Mouse (Mus musculus): Measurements from ENCODE around the gene Prdx6b. TPM values are rescaled to one million over a fixed set of nuclear protein-coding genes. Genes with fewer than 3 reads are reported as not detected.

Gene Prdx6b
- not detected for total RNA-seq (2021)
- long read RNA-seq, experiment 1 = 0 reads
- long read RNA-seq, experiment 2 = 0 reads

- DNase-seq = no peak
These were observed at the start of gene Prdx6b for GRCm38 (mm10) chr2:80292172-80292571. Prdx6b (plus strand) TSS chr2:80292472.

- DNase-seq = no peak
These were observed 44.8 kb upstream of the Prdx6b start for GRCm38 (mm10) chr2:80247466-80247865.

- no peak for DNase-seq
These were observed 44.4 kb upstream of the Prdx6b start for GRCm38 (mm10) chr2:80247868-80248267.

GRCm38 (mm10) chr2:80259888-80260672 lies 32.2 kb upstream of the Prdx6b start:
- no peak for DNase-seq

GRCm38 (mm10) chr2:80266894-80267293 lies 25.4 kb upstream of the Prdx6b start:
- DNase-seq = peak; percentile 78

GRCm38 (mm10) chr2:80268053-80268452 lies 24.2 kb upstream of the Prdx6b start:
- no peak for DNase-seq

- DNase-seq = no peak
These were observed 20.8 kb upstream of the Prdx6b start for GRCm38 (mm10) chr2:80271431-80271830.

- no peak for DNase-seq
These were observed 19.2 kb upstream of the Prdx6b start for GRCm38 (mm10) chr2:80273038-80273437.

- DNase-seq = no peak
These were observed 18.5 kb upstream of the Prdx6b start for GRCm38 (mm10) chr2:80273763-80274162.

- DNase-seq = peak; percentile 47
These were observed 17.1 kb upstream of the Prdx6b start for GRCm38 (mm10) chr2:80275136-80275535.

GRCm38 (mm10) chr2:80282214-80282613 lies 10.1 kb upstream of the Prdx6b start:
- no peak for DNase-seq

GRCm38 (mm10) chr2:80286397-80286796 lies 5.9 kb upstream of the Prdx6b start:
- DNase-seq = no peak

GRCm38 (mm10) chr2:80298334-80298733 lies 6.1 kb downstream of the Prdx6b start:
- no peak for DNase-seq

GRCm38 (mm10) chr2:80300806-80301205 lies 8.5 kb downstream of the Prdx6b start:
- DNase-seq = no peak

- no peak for DNase-seq
These were observed 11.7 kb downstream of the Prdx6b start for GRCm38 (mm10) chr2:80303957-80304356.

- DNase-seq = no peak
These were observed 15.4 kb downstream of the Prdx6b start for GRCm38 (mm10) chr2:80307701-80308100.

- DNase-seq = no peak
These were observed 17.5 kb downstream of the Prdx6b start for GRCm38 (mm10) chr2:80309775-80310174.

- no peak for DNase-seq
These were observed 18.5 kb downstream of the Prdx6b start for GRCm38 (mm10) chr2:80310772-80311171.

- DNase-seq = no peak
These were observed 19.1 kb downstream of the Prdx6b start for GRCm38 (mm10) chr2:80311350-80311749.

- DNase-seq = no peak
These were observed 21.9 kb downstream of the Prdx6b start for GRCm38 (mm10) chr2:80314201-80314600.

GRCm38 (mm10) chr2:80314854-80315241 lies 22.6 kb downstream of the Prdx6b start:
- DNase-seq = no peak

- peak; percentile 94 for DNase-seq
These were observed 23.2 kb downstream of the Prdx6b start, which contains the start of gene Dnajc10 for GRCm38 (mm10) chr2:80315242-80316161. Dnajc10 (plus strand) TSS chr2:80315466.

- DNase-seq = no peak
These were observed 30.6 kb downstream of the Prdx6b start for GRCm38 (mm10) chr2:80322878-80323277.

Measured in adrenal gland, postnatal 10 days (tissue).